Mouse (Mus musculus) olfactory bulb, adult 2 months (tissue): ENCODE data around the gene Ifrd2.

Source experiments
- CTCF ChIP-seq: fragments of 200-500 bp; IDR thresholded peaks from 2 replicates; pipeline ENCODE4 v1.5.1; 2012; ENCODE audit warnings: low read depth, mild to moderate bottlenecking, low read length, moderate library complexity; ENCODE audit not compliant: insufficient read depth
- POLR2A ChIP-seq: fragments of 200-500 bp; IDR thresholded peaks from 2 replicates; pipeline ENCODE4 v1.6.1; 2012; ENCODE audit warnings: mild to moderate bottlenecking, low read depth, low read length, moderate library complexity; ENCODE audit not compliant: insufficient read depth

DNA sequence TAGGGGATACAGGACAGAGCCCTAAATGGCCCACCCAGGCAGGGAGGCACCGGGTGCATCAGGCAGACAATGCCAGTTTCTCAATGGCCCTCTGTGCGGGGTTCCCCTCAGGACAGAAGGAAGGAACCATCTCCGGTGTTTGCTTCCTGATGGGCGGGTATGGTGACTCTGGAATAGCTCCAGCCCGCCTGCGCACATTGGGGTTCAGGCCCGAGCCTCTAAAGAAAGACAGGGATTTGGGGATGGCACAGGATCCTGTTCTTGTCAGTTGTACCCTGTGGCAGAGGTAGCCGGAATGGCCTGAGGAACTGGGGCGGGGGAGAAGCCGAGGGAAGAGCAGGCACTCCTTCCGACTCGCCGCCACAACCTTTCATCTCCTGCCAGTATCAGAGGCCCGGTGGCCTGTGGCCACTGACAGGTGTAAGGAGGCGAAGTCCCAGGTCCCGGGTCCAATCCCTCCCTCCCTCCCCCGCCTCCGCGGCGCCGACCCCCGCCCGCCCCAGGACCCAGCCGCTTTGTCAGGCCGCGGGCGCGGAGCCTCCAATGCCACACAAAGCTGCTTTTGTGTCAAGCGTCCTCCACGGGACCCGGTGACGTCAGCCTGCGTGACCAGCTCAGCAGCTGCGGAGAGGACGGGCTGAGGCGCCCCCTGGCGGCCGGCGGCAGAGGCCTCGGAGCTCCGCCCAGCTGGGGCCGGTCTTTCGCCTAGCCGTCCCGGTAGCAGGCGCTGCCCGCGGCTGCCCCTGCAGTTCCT lies 24.9 kb downstream of the Ifrd2 start:
- TF ChIP-seq CTCF (peak; percentile 97), POLR2A (peak; percentile 76)
